Mouse (Mus musculus): ENCODE data around the gene Pfdn4.

Pfdn4 gene

DNA sequence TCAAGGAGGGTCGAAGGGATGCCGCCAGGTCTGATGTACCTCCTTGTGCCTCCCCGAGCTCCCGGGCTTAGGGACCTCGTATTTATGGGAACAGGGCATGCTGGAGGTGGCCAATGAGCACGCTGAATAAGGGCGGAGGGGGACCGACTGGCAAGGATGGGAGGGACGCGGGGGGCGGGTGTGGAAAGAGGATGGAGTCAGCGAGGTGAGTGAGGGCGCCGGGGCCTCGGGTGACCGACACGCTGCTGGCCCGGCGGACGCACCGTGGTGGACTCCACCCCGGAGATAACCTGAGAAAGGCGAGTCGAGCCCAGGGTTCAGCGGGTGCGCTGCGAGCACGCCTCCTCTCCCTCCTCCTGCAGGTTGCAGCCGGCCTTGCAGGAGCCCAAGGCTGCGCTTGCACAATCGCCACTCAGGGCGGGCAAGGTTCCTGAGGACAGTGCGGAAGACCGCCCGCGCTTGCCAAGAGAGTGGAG lies 901 bp downstream of the Pfdn4 start, which contains the start of gene Cyp24a1:
Cyp24a1 (minus strand) TSS at position 55 of the 476 bp plus-strand sequence.
- no peak for DNase-seq (ENCODE audit: low spot score in 2 of 2)

DNA sequence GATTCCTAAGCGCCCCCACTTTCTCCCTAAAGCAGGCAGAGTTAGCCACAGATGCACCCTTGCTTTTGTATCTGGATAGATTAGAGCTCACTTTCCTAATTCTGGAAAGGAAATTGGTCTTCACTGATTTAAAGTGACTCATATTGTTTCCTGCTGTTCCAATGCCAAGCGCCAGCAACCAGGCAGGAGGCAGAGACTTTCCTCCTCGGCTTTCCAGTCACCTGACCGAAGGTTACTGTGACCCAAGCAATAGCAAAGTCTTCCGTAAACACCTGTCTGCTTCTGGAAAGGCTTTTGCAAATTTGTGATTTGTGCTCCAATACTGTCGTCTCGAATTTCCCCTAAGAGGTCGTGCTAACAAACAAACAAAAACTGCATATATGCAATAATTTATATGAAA lies 1.8 kb downstream of the Pfdn4 start:
- no peak for DNase-seq (ENCODE audit: low spot score in 2 of 2)

GRCm38 (mm10) chr2:170503343-170503742 lies 7.1 kb downstream of the Pfdn4 start:
- DNase-seq (ENCODE audit: low spot score in 2 of 2), result no peak

DNA sequence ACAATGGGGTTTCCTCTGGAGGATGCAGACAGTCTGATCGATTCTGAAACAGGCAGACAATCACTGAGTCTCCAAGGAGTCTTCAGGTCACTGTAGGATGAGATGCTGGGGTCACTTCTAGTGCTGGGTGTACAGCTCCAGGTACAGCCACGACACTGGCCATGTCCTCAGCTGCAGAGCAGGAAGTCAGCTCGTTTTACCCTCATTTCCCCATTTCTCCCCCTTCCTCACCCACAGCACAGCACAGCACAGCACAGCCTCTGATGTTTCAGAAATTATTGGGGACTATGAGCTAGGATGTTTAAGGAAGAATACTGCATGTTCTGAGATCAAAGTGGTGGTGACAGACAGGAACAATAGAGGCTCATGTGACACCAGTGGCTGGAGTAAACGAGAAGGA lies 7.8 kb downstream of the Pfdn4 start:
- DNase-seq (ENCODE audit: low spot score in 2 of 2), result no peak

DNA sequence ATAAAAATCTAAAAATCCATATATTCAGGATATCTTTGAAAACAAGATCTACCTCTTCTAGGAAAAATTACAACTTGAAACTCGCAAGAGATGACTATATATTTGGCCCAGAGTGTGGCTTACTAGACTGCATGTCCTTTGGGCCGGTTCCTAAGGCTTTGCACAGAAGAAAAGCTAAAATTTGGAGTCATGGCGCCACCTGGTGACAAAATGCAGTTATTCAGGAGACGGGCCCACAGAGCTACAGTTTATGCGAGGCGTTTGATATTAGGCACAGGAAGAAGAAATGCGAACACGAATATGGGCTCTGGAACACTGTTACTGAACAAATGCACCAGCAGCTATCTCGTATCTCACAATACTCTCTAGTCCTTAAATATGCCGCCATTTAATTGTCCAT lies 11.5 kb downstream of the Pfdn4 start:
- DNase-seq (ENCODE audit: low spot score in 2 of 2), result peak; percentile 87 to 92

DNA sequence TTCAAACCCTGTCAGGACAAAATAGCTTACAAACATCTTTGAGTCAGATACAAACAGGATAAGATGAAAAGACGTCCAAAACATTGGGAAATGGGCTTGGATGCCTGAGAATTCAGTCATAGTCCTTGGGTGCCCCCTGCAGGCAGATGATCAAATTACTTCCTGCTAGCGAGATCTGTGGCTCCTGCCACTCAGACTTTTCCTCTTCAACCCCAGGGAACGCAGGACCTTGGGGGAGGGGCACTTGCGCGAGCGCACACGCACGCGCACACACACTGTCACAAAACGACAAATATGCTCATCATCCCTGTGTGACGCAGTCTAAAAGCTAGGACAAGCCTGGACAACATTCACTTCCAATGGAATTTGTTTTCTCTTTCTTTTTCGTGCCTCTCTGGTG lies 12.6 kb downstream of the Pfdn4 start:
- DNase-seq (ENCODE audit: low spot score in 2 of 2), result peak; percentile 95 to 97

- peak; percentile 91 to 93 for DNase-seq (ENCODE audit: low spot score in 2 of 2)
These were observed 15.1 kb downstream of the Pfdn4 start for GRCm38 (mm10) chr2:170511073-170511891.

DNA sequence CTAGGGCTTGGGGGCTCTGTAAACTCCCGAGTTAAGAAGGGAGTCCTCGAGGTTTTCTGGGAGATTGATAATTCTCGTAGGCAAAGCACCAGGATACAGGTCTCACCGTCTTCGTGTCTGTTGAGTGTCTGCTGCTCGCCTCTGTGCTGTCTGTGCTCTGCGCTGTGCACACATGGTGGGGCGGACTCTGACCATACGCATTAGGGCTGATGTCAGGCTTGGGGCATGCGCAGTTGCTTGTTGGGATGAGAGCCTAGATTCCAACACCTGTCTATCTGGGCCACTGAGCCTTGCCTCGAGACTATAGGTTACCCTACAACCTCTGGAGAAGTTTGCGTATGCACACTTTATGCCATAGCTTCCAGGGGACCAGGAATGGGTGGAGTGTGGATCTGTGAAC lies 17.5 kb downstream of the Pfdn4 start:
- no peak for DNase-seq (ENCODE audit: low spot score in 2 of 2)

DNA sequence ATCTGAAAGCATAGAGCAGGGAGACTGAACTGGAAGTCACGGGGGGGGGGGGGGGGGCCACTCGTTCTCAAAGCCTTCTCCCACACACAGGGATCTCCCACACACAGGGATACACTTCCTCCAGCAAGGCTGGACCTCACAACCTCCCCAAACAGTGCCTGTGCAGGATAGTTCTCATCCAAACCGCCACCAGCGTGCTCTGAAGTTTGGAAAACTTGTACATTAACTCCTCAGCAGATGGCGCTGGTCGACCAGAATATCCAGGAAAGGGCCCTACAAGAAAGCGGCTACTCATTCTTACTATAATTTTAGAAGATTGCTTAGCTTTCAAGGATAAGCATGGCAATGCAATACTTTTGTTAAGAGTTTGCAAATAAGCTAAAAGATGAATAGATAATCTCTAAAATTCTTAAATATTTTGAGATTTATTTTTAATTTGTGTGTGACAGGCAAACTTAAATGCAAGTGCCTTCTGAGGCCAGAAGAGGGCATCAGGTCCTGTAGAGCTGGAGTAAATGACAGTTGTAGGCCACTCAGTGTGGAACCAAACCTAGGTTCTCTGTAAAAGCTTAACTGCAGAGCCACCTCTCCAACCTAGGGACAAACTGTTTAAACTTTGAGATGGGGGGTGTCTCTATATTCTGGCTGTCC lies 24.2 kb downstream of the Pfdn4 start:
- DNase-seq (ENCODE audit: low spot score in 2 of 2), result peak; percentile 39 to 62

DNA sequence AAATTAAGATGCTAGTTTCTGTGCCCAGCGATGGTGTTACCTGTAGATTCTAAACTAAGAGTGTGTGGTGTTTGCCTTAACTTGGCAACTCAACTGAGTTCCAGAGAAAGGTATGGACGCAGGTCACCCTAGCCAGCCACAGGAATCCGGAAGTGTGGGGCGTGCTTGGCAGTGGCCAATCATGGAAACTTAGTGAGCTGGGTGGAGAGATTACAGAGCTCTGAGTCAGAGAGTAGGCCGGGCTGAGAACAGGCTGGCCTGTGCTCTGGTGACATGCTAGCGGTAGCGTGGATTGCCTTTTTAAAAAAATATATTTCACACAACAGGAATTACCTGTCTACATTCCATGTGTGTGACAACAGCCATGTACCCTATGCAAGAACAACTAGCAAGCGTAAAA lies 30.3 kb downstream of the Pfdn4 start:
- no peak for DNase-seq (ENCODE audit: low spot score in 2 of 2)

- no peak for DNase-seq (ENCODE audit: low spot score in 2 of 2)
These were observed 31.8 kb downstream of the Pfdn4 start for GRCm38 (mm10) chr2:170528061-170528460.

DNA sequence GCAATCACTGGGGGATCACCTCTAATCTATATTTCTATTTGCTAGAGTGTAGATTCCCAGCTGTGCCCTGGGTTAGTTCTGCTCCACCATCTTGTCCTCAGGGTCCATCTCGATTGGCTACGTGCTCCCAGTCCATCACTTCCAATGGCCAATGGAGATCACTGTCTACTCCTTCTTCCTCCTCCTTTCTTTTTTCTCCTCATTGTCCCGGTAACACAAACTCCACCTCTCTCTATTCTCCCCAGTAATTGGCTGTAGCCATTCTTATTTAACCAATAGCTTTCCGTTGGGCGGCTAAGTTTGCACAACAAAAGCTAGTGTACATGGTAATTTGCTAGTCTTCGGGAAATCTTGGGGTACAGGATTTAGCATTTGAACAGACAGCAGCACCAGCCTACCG lies 33.5 kb downstream of the Pfdn4 start:
- no peak for DNase-seq (ENCODE audit: low spot score in 2 of 2)

GRCm38 (mm10) chr2:170530256-170530655 lies 34.0 kb downstream of the Pfdn4 start:
- DNase-seq (ENCODE audit: low spot score in 2 of 2), result no peak

DNA sequence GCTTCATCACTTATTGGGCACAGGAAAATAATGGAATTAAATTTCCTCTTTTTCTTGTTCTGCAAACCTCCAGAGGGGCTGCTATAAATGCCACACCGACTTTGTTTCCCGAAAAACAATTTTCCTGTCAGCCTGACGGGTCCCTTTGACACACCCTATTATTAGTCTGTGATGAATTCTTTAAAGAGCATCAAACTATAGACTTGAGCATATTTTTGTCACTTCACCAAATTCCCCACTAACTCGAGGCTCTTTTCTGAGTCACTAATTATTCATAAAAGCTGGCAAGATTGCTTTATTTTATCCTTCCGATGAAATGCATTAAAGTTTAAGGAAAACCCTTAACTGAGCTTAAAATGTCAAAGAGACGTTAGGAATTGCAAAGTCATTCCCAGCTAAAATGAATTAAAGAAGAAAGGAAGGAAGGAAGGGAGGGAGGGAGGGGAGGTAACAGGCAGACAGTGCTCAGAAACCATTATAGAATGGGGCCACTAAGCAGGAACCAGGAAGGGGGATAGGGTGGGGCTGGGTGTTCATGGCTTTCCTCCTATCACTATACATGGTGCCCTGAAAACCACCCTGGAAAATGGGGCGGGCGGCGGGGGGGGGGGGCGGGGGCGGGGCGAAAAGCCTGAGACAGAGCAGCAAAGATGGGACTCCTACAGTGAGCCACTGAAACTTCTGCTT lies 38.0 kb downstream of the Pfdn4 start:
- no peak for DNase-seq (ENCODE audit: low spot score in 2 of 2)

- no peak for DNase-seq (ENCODE audit: low spot score in 2 of 2)
These were observed 38.6 kb downstream of the Pfdn4 start for GRCm38 (mm10) chr2:170534803-170535174.

- no peak for DNase-seq (ENCODE audit: low spot score in 2 of 2)
These were observed 39.6 kb downstream of the Pfdn4 start for GRCm38 (mm10) chr2:170535841-170536240.

DNA sequence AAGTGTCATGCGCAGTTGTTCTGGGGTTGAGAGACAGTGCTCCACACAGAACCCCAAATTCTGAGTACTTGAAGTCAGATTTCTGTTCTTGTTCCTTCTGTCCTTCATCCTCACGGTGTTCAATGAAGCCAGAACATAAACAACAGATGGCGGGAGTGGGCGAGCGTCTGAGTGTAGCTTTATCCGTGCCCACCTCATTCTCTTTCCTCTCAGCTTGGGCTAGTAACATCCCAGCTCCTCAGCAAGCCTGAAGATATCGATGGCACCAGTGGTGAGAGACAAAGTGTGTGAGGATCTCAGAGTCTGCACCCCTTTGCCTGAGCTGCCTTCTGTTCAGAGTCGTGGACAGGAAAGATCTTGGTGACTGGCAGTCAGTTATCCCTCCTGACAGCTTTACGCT lies 43.0 kb downstream of the Pfdn4 start:
- peak; percentile 73 to 79 for DNase-seq (ENCODE audit: low spot score in 2 of 2)

- DNase-seq (ENCODE audit: low spot score in 2 of 2), result no peak
These were observed 47.4 kb downstream of the Pfdn4 start for GRCm38 (mm10) chr2:170543625-170544024.

DNA sequence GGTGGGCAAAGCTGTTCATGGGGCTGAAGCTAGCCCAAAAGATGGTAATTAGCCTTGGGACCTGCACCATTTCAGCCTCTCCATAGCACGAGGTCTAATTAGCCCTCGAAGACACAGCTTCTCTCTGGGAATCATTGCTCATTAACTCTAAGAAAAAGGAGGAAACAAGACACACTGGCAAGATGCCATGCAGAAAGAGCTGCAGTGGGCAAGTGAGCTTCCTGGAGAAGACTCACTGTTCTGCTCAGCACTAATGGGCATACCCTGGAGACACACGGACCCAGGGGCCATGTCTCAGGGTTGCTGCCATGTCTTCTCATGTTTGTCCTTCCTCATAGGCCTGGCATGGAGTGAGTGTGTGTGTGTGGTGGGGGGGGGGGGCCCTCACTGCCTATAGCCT lies 47.9 kb downstream of the Pfdn4 start:
- DNase-seq (ENCODE audit: low spot score in 2 of 2), result no peak

GRCm38 (mm10) chr2:170544950-170545349 lies 48.7 kb downstream of the Pfdn4 start:
- no peak for DNase-seq (ENCODE audit: low spot score in 2 of 2)

- no peak for DNase-seq (ENCODE audit: low spot score in 2 of 2)
These were observed 49.5 kb downstream of the Pfdn4 start for GRCm38 (mm10) chr2:170545745-170546144.

DNA sequence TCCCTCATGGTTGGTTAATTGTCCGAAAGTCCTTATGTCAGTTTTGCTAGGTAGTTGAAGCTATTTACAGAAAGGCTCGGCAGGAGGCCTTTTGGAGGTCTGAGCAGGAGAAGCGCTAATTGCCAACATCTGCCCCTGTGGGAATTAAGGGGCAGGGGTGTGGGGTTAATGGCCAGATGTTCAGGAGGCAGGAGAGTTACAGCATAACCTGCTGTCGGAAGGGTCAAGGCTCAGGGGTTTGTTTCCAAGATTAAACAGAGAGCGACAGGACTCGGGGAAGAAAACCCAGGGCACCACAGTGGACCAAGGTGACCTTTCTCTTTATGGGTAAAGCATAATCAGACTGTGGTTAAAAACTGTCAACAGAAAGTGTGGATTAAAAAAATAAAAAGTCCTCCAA lies 51.3 kb downstream of the Pfdn4 start:
- no peak for DNase-seq (ENCODE audit: low spot score in 2 of 2)

DNA sequence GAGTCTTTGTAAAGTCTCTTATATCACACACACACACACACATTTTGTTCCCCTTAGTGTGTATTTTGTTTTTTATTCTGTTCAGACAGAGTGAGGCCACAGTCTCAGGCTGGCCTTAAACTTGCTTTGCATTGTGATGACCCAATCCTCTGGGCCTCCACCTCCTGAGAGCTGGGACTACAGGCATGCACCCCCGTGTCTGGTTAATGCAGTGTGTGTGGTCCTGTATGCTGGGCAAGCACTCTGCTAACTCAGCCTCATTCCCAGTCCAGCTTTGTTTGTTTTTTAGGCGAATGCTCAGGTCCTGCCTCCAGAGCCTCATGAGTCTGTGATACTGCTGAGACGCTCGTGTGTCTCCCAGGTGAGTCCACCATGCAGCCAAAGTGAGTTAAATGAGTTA lies 51.8 kb downstream of the Pfdn4 start:
- DNase-seq (ENCODE audit: low spot score in 2 of 2), result no peak
